Mouse (Mus musculus) intestine, embryonic 16.5 days (tissue): Measurements from ENCODE around the gene Tead2. TPM values are rescaled to one million over a fixed set of nuclear protein-coding genes. Genes with fewer than 3 reads are reported as not detected.

Experiments used
- microRNA-seq: library from miRNA; unstranded; fragments of <30 nt; microRNA quantifications from one replicate; pipeline ENCODE4, GENCODE M21; 2016
- polyA plus RNA-seq: library from polyadenylated mRNA; unstranded; fragments of >200 nt; fragmentation: Nextera tagmentation; extraction: Ambion mirVana; gene quantifications from 2 replicates; pipeline ENCODE4 v1.2.1, GENCODE M21; 2015

The Tead2 gene
- polyA plus RNA-seq, 1 experiment from 2014 or later = 82.1 TPM

Small RNA genes within 50 kb of the gene (microRNA-seq; reads per million reads assigned to microRNA genes)
- not detected for gene Mir7055

Other genes starting within 250 kb of the Tead2 start
- 14.0 and 14.2 TPM in 2 replicates for gene Cpt1c, start 240.9 kb upstream of the Tead2 start, polyA plus RNA-seq
- gene Prmt1, start 229.2 kb upstream of the Tead2 start, polyA plus RNA-seq = 363 and 439 TPM in 2 replicates
- 96.1 and 115 TPM in 2 replicates for gene Irf3, start 218.1 kb upstream of the Tead2 start, polyA plus RNA-seq
- 33.0 and 36.9 TPM in 2 replicates for gene Bcl2l12, start 217.0 kb upstream of the Tead2 start, polyA plus RNA-seq
- gene Scaf1, start 199.4 kb upstream of the Tead2 start, polyA plus RNA-seq = 20.1 and 23.2 TPM in 2 replicates
- gene Rras, start 197.8 kb upstream of the Tead2 start, polyA plus RNA-seq = 61.4 and 62.6 TPM in 2 replicates
- gene Prr12, start 162.9 kb upstream of the Tead2 start, polyA plus RNA-seq = 6.3 and 6.4 TPM in 2 replicates
- 54.0 and 56.0 TPM in 2 replicates for gene Nosip, start 153.3 kb upstream of the Tead2 start, polyA plus RNA-seq
- gene Prrg2, start 153.1 kb upstream of the Tead2 start, polyA plus RNA-seq = 38.3 and 40.4 TPM in 2 replicates
- 237 and 260 TPM in 2 replicates for gene Rcn3, start 123.5 kb upstream of the Tead2 start, polyA plus RNA-seq
- gene Fcgrt, start 111.9 kb upstream of the Tead2 start, polyA plus RNA-seq = 334 and 458 TPM in 2 replicates
- 1,613 and 1,701 TPM in 2 replicates for gene Rps11, start 91.3 kb upstream of the Tead2 start, polyA plus RNA-seq
- gene Rpl13a, start 87.0 kb upstream of the Tead2 start, polyA plus RNA-seq = 1,233 and 1,311 TPM in 2 replicates
- gene Gm45713, start 79.5 kb upstream of the Tead2 start, polyA plus RNA-seq = 0.20 TPM in 1 of 2 replicates, not detected in the other
- gene Flt3l, start 79.3 kb upstream of the Tead2 start, polyA plus RNA-seq = 2.2 and 2.5 TPM in 2 replicates
- gene Pih1d1, start 61.5 kb upstream of the Tead2 start, polyA plus RNA-seq = 90.9 and 96.5 TPM in 2 replicates
- 106 and 110 TPM in 2 replicates for gene Aldh16a1, start 61.2 kb upstream of the Tead2 start, polyA plus RNA-seq
- gene Slc17a7, start 51.8 kb upstream of the Tead2 start, polyA plus RNA-seq = 0.13 TPM in 1 of 2 replicates, not detected in the other
- not detected in 2 replicates for gene Gfy, start 36.2 kb upstream of the Tead2 start, polyA plus RNA-seq
- not detected in 2 replicates for gene Pth2, start 34.8 kb upstream of the Tead2 start, polyA plus RNA-seq
- 0.44 and 0.62 TPM in 2 replicates for gene Ccdc155, start 10.9 kb upstream of the Tead2 start, polyA plus RNA-seq
- 0.86 and 1.3 TPM in 2 replicates for gene Dkkl1, start 3.6 kb upstream of the Tead2 start, polyA plus RNA-seq
- gene Cd37, start 23.4 kb downstream of the Tead2 start, polyA plus RNA-seq = 4.2 and 5.0 TPM in 2 replicates
- gene Slc6a16, start 25.3 kb downstream of the Tead2 start, polyA plus RNA-seq = not detected in 2 replicates
- not detected in 2 replicates for gene Slc6a21, start 61.8 kb downstream of the Tead2 start, polyA plus RNA-seq
- 33.4 and 36.3 TPM in 2 replicates for gene Trpm4, start 118.0 kb downstream of the Tead2 start, polyA plus RNA-seq
- gene Hrc, start 119.5 kb downstream of the Tead2 start, polyA plus RNA-seq = 0.86 and 1.4 TPM in 2 replicates
- gene Ppfia3, start 151.3 kb downstream of the Tead2 start, polyA plus RNA-seq = 10.3 and 12.0 TPM in 2 replicates
- 1.2 and 2.7 TPM in 2 replicates for gene Lin7b, start 154.8 kb downstream of the Tead2 start, polyA plus RNA-seq
- gene Snrnp70, start 180.0 kb downstream of the Tead2 start, polyA plus RNA-seq = 139 and 150 TPM in 2 replicates
- 0.11 TPM in 1 of 2 replicates, not detected in the other for gene Kcna7, start 189.9 kb downstream of the Tead2 start, polyA plus RNA-seq
- gene Ntf5, start 197.9 kb downstream of the Tead2 start, polyA plus RNA-seq = 1.4 and 1.8 TPM in 2 replicates
- gene Lhb, start 205.1 kb downstream of the Tead2 start, polyA plus RNA-seq = 0.28 TPM in 1 of 2 replicates, not detected in the other
- 49.4 and 53.1 TPM in 2 replicates for gene Gys1, start 219.1 kb downstream of the Tead2 start, polyA plus RNA-seq
- 121 and 134 TPM in 2 replicates for gene Ruvbl2, start 222.3 kb downstream of the Tead2 start, polyA plus RNA-seq
- gene Ftl1, start 244.1 kb downstream of the Tead2 start, polyA plus RNA-seq = 7,117 and 7,555 TPM in 2 replicates